Mouse (Mus musculus): ENCODE results near the gene G6pc3.

DNA sequence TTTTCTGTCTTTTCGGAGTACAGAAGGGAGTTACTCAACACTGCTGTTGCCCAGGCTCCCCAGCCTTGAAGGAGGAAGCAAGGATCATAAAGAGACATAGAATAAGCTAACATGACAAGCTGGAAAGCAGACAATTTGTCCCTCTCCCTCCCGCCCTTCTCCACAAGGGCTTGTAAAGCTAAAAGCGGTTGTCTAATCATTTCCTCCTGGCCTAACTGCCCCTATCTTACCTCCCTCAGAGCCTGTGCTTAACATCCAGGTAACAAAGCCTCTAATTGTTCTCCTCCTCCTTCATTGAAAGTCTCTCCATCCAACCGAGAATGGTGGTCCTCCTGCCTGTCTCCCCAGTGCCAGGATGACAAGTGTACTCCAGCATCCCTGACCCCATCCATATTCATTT, 1.4 kb downstream of the G6pc3 start:
- TF ChIP-seq CHD2 (IDR thresholded peaks at IDR 0.05; ENCODE audit: low read depth, low read length), result no peak
- no peak for TF ChIP-seq MAFK (IDR thresholded peaks at IDR 0.05; ENCODE audit: insufficient read depth, low read depth, low read length)
- no peak for TF ChIP-seq ZC3H11A (IDR thresholded peaks at IDR 0.05; ENCODE audit: borderline replicate concordance, low read depth, low read length)
- no peak for TF ChIP-seq HCFC1 (IDR thresholded peaks at IDR 0.05; ENCODE audit: borderline replicate concordance, insufficient read depth, low read length)
- no peak for TF ChIP-seq ZNF384 (IDR thresholded peaks at IDR 0.05; ENCODE audit: low read depth, low read length)
